Mouse (Mus musculus) neural tube, embryonic 11.5 days (tissue): ENCODE measurements at regions not wholly inside any gene's neighbourhood (a gene's known extent, or its start where the extent isn't known, plus 50 kb on each side); places are given as distances from the start of the nearest gene placed in this dataset.

ENCODE experiments used
- ATAC-seq: fragments of 200-750 bp; cut with Nextera tagmentation; 2 replicates; pipeline ENCODE4 v1.8.0; 2017; ENCODE audit warnings: moderate number of reproducible peaks, mild to moderate bottlenecking, moderate TSS enrichment, moderate library complexity; ENCODE audit not compliant: insufficient read depth, low FRiP score, low TSS enrichment
- DNase-seq: peaks from one replicate; pipeline ENCODE4 v3.0.0-alpha.2; 2015; ENCODE audit warnings: low spot score
- H3K27ac ChIP-seq: fragments of 300-500 bp; sonication (generic); 2 replicates; pipeline ENCODE4 v1.5.1; 2014; ENCODE audit warnings: low read depth, mild to moderate bottlenecking, low read length
- H3K27me3 ChIP-seq: fragments of 300-500 bp; sonication (generic); 2 replicates; pipeline ENCODE4 v1.6.1; 2014; ENCODE audit warnings: mild to moderate bottlenecking, low read length, mixed read lengths; ENCODE audit not compliant: control insufficient read depth, insufficient read depth
- H3K36me3 ChIP-seq: fragments of 300-500 bp; sonication (generic); 2 replicates; pipeline ENCODE4 v1.6.1; 2014; ENCODE audit warnings: mild to moderate bottlenecking, low read length, moderate library complexity, mixed read lengths; ENCODE audit not compliant: control insufficient read depth, insufficient read depth
- H3K4me1 ChIP-seq: fragments of 300-500 bp; sonication (generic); 2 replicates; pipeline ENCODE4 v1.6.1; 2014; ENCODE audit warnings: low read length, mixed read lengths; ENCODE audit not compliant: control insufficient read depth, insufficient read depth
- H3K4me2 ChIP-seq: fragments of 300-500 bp; sonication (generic); 2 replicates; pipeline ENCODE4 v1.6.1; 2014; ENCODE audit warnings: low read depth, mild to moderate bottlenecking, moderate library complexity
- H3K4me3 ChIP-seq: fragments of 300-500 bp; sonication (generic); 2 replicates; pipeline ENCODE4 v1.5.1; 2014; ENCODE audit warnings: low read depth, low read length
- H3K9ac ChIP-seq: fragments of 300-500 bp; sonication (generic); 2 replicates; pipeline ENCODE4 v1.6.1; 2014; ENCODE audit warnings: mild to moderate bottlenecking, low read length
- H3K9me3 ChIP-seq: fragments of 300-500 bp; sonication (generic); 2 replicates; pipeline ENCODE4 v1.6.1; 2016; ENCODE audit warnings: low read length; ENCODE audit not compliant: control insufficient read depth
- WGBS: fragments of 180-500 bp; shearing (Covaris S2); extraction: QIAGEN DNeasy Blood & Tissue Kit; methylation state at CpG from one replicate; pipeline ENCODE4 v1.1.7; 2014; 5-methylcytosine and 5-hydroxymethylcytosine counted together

DNA sequence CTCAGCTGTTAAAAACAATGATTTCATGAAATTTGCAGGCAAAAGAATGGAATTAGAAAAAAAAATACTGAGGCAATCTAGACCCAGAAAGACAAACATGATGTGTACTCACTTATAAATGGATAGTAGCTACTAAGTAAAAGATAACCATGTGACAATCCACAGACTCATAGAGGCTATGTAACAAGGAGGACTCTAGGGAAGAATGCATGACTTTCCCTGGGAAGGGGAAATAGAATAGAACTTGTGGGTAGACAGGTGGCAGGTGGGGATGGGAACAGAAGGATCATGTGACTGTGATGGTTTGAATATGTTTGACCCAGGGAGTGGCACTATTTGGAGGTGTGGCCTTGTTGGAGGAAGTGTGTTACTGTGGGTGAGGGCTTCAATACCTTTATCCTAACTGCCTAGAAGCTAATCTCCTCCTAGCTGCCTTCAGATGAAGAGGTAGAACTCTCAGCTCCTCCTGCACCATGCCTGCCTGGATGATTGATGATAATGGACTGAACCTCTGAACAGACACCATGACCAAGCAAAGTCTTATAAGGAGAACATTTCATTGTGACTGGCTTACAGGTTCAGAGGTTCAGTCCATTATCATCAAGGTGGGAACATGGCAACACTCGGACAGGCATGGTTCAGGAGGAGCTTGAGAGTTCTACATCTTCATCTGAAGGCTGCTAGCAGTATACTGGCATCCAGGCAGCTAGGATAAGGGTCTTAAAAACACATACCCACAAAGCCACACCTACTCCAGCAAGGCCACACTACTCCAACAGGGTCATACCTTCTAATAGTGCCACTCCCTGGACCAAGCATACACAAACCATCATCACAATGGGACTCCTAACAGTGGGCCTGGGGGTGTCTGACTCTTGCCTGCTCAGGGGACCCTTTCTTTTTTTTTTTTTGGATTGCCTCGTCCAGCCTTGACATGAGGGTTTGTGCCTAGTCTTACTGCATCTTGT lies 183.6 kb downstream of the Ipo8 start:
- Histone ChIP-seq H3K36me3 (no peaks in the 10 kb centered on the region), H3K9me3 (no peaks in the 10 kb centered on the region), H3K27ac (no peak overlapping the region), H3K4me1 (no peaks in the 10 kb centered on the region), H3K27me3 (no peaks in the 10 kb centered on the region), H3K4me3 (no peak overlapping the region), H3K4me2 (no peak overlapping the region), H3K9ac (no peak overlapping the region)
- WGBS = 88% methylated on average over 2 of the region's 2 CpGs
- ATAC-seq (no peak), DNase-seq (no peak)

DNA sequence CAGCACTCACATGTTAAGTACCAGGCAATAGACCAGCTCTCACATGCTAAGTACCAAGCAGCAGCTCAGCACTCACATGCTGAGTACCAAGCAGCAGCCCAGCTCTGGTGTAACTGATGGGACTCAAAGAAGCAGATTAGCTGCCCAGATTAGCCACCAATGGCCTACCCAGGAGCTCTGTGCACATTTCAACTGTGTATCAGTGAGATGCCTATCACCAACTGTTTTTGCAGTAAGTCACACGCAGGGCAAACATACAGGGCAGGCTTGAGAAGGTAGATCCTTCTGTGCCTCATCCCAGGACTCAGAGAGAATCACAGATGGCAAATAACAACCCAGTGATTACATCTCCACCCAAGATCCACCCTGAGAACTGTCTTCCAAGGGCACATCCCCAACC lies 190.7 kb downstream of the Ipo8 start:
- DNase-seq (no peak), ATAC-seq (no peak)
- Histone ChIP-seq H3K9ac (no peak overlapping the region), H3K27me3 (no peaks in the 10 kb centered on the region), H3K4me3 (no peak overlapping the region), H3K4me2 (no peak overlapping the region), H3K4me1 (no peaks in the 10 kb centered on the region), H3K27ac (no peak overlapping the region), H3K9me3 (no peaks in the 10 kb centered on the region), H3K36me3 (no peaks in the 10 kb centered on the region)
- WGBS = 76% methylated on average over 1 of the region's 1 CpGs

DNA sequence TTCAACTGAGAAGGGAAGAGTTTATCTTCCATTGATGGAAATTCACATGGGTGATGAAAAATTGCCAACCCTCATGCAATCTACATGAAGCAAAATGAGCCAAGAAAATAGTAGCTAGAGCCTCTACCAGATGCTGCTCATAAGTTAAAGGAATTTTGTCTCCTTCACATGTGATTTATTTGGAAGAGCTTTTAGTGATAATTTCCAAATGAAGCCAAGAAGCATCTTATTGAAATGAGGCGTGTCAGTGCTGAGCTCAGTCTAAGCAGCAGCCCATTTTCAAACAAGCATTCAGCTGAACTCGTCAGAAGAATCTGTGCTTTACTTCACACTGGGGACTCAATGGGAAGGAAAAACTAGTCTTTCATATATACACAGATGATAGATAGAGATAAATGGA lies 190.0 kb upstream of the Tmtc1 start:
- no peak overlapping the region for H3K27ac ChIP-seq
- H3K36me3 ChIP-seq = no peaks in the 10 kb centered on the region
- 80% methylated on average over 2 of the region's 2 CpGs for WGBS
- H3K9ac ChIP-seq = no peak overlapping the region
- no peak overlapping the region for H3K4me3 ChIP-seq
- ATAC-seq = no peak
- no peaks in the 10 kb centered on the region for H3K4me1 ChIP-seq
- DNase-seq = no peak
- H3K9me3 ChIP-seq = no peaks in the 10 kb centered on the region
- no peak overlapping the region for H3K4me2 ChIP-seq
- no peaks in the 10 kb centered on the region for H3K27me3 ChIP-seq

DNA sequence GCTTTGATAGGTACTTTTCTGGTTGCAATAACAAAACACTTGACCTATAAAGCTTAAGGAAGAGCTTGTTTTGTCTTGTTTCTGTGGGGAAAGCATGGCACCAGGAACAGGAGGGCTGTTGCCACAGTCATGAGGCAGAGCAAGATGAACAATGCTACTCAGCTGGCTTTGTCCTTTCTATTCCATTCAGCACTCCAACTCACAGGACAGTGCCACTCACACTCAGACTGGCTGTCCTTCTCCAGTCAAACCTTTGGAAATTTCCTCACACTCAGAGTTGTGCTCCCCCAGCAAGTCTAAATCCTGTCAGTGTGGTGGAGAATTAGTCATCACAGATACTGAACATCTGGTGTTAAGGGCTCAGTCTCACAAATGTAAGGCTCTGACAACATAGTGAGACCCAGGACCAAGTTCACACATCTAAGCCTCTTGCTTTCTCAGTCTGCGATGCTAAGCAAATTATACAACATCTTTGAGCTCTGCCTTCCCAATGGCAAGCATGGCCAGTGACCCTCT lies 183.0 kb upstream of the Tmtc1 start:
- Histone ChIP-seq H3K9me3 (no peaks in the 10 kb centered on the region), H3K27me3 (no peaks in the 10 kb centered on the region), H3K4me3 (no peak overlapping the region), H3K9ac (no peak overlapping the region), H3K4me2 (no peak overlapping the region), H3K4me1 (no peaks in the 10 kb centered on the region), H3K27ac (no peak overlapping the region), H3K36me3 (no peaks in the 10 kb centered on the region)
- DNase-seq = no peak
- no peak for ATAC-seq
- 90% methylated on average over 1 of the region's 1 CpGs for WGBS

DNA sequence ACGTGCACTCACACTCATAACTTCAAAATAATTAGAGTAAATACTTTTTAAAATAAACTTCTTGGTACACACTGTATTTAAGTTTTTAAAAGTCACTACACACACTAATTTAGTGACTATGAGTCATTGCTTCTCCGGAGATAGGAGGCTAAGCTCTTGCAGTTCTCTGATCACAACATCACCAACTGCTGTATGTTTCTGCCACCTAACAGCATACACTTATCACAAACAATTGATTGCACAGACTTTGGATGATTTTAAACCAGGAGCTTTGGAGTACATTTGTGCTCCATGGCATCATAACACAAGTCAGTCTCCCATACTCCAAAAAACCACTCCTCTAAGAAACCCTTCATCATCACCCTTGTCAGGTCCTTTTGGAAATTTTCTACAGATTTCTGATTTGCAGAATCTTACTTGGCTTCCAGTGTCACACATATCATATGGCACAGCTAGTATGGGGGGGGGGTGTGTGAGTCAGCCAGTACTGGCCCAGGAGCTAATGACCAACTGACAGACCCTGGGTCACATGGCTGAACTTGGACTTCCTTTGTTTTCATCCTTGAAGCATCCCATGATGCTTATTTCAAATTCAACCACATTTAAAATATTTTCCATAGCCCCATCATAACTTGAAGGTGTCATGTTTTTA lies 179.1 kb upstream of the Tmtc1 start:
- 86% methylated on average over 2 of the region's 2 CpGs for WGBS

DNA sequence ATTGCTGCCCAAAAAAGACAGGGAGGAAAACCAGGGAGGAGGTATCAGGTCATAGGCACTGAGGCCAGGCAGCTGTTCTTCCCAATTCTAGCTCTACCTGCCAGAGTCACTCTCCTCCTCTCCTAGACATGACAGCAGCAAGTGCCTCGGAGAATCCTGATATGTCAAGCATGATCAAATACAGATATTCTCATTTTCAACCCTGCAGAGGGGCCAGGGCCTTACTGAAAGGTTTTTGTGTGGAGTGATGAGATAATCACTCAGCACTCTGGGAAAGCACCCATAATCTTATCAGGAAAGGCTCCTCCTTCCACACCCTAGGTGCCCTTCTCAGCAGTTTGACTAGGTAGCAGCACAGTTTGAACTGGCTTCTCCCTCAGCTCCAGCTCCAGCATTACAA lies 175.8 kb upstream of the Tmtc1 start:
- DNase-seq (no peak), ATAC-seq (no peak)
- no peak overlapping the region for H3K27ac ChIP-seq
- H3K27me3 ChIP-seq = no peaks in the 10 kb centered on the region
- no peaks in the 10 kb centered on the region for H3K4me1 ChIP-seq
- 65% methylated on average over 1 of the region's 1 CpGs for WGBS
- no peak overlapping the region for H3K4me2 ChIP-seq
- no peaks in the 10 kb centered on the region for H3K9me3 ChIP-seq
- no peaks in the 10 kb centered on the region for H3K36me3 ChIP-seq
- no peak overlapping the region for H3K4me3 ChIP-seq
- no peak overlapping the region for H3K9ac ChIP-seq

More for the DNA sequence above, 179.1 kb upstream of the Tmtc1 start:
- ATAC-seq = no peak
- Histone ChIP-seq H3K27me3 (no peaks in the 10 kb centered on the region), H3K27ac (no peak overlapping the region), H3K4me2 (no peak overlapping the region), H3K4me3 (no peak overlapping the region), H3K9me3 (no peaks in the 10 kb centered on the region), H3K36me3 (no peaks in the 10 kb centered on the region), H3K9ac (no peak overlapping the region), H3K4me1 (no peaks in the 10 kb centered on the region)
- DNase-seq = no peak

DNA sequence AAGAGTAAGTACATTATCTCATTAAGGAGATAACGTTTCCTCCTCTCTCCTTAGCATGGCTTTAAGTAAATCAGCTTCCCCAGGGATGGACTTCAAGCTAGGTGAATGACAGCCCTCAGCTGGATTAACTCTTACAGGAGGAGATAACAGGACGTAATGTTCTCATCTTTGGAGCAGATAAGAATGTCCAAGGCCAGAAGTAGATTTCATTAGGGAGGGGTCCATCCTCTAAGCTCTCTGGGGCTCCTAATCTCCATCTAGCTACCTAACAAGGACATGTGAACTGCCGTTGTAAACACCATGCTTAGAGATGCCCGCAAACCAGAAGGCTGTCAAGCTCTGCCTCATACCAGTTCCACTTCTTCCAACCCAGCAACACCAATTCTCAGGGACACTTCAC lies 171.7 kb upstream of the Tmtc1 start:
- no peak overlapping the region for H3K27ac ChIP-seq
- no peaks in the 10 kb centered on the region for H3K27me3 ChIP-seq
- no peak overlapping the region for H3K4me3 ChIP-seq
- no peaks in the 10 kb centered on the region for H3K4me1 ChIP-seq
- H3K36me3 ChIP-seq = no peaks in the 10 kb centered on the region
- ATAC-seq (no peak), DNase-seq (no peak)
- H3K4me2 ChIP-seq = no peak overlapping the region
- no peak overlapping the region for H3K9ac ChIP-seq
- WGBS = 35% methylated on average over 4 of the region's 4 CpGs
- no peaks in the 10 kb centered on the region for H3K9me3 ChIP-seq

DNA sequence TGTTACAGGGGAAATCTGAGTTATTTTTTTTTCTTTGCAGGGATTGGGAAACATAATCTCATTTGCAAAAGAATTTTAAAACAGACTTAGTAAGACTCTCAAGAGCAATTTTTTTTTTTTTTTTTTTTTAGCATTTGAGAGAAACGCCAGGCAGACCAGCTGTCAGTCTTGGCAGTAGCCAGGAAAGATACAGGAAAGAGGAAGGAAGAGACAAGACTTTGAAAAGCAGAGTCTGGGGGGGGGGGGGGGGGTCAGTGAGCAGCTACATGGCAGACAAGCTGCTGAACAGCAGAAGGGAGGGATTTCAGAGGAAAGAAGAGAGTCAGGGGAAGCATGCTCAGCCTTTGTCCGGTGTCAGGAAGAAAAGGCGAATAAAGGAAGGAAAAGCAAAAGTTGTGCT lies 171.3 kb upstream of the Tmtc1 start:
- Histone ChIP-seq H3K4me3 (no peak overlapping the region), H3K4me2 (no peak overlapping the region), H3K27me3 (no peaks in the 10 kb centered on the region), H3K9ac (no peak overlapping the region), H3K4me1 (no peaks in the 10 kb centered on the region), H3K36me3 (no peaks in the 10 kb centered on the region), H3K27ac (no peak overlapping the region), H3K9me3 (no peaks in the 10 kb centered on the region)
- WGBS = 63% methylated on average over 3 of the region's 3 CpGs
- ATAC-seq = no peak
- no peak for DNase-seq

DNA sequence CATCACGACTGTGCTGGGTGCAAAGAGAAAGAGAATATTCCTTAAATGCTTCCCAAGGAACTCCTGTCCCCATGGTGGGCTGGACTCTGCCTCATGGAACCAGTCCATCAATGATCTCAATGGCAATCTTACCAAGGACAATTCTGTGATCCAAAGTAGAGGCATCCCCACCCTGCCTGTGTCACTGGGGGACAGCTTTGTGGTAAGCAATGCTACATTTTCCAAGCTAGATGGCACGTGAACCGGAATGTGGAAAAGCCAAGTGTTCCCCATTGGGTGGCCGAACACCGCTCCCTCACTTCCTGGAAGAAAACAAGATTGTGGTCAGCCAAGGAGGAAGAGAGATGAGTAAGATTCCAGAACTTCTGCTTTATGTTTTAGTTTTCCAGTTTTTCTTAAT lies 164.7 kb upstream of the Tmtc1 start:
- 92% methylated on average over 5 of the region's 5 CpGs for WGBS
- H3K27ac ChIP-seq = no peak overlapping the region
- H3K4me2 ChIP-seq = no peak overlapping the region
- DNase-seq = no peak
- no peaks in the 10 kb centered on the region for H3K36me3 ChIP-seq
- H3K4me3 ChIP-seq = no peak overlapping the region
- H3K27me3 ChIP-seq = no peaks in the 10 kb centered on the region
- ATAC-seq = no peak
- H3K9ac ChIP-seq = no peak overlapping the region
- H3K9me3 ChIP-seq = no peaks in the 10 kb centered on the region
- no peaks in the 10 kb centered on the region for H3K4me1 ChIP-seq
